Mouse (Mus musculus): Measurements from ENCODE around the gene Grcc10. TPM values are rescaled to one million over a fixed set of nuclear protein-coding genes. Genes with fewer than 3 reads are reported as not detected.
A peak's percentile ranks its signal among the peaks of the same experiment; 100 is the strongest.

Grcc10 gene
- polyA plus RNA-seq (2012; rRNA removed) = 340 and 352 TPM in 2 replicates

GRCm38 (mm10) chr6:124740888-124741761 lies at the start of gene Grcc10:
Gene Grcc10, minus strand, starts transcription at chr6:124741374.
- peak within 1 kb of the TSS; percentile 67 for H3K4me3 ChIP-seq (ENCODE audit: insufficient read depth, low read length)
- peak; percentile 97 for TF ChIP-seq POLR2A (IDR thresholded peaks at IDR 0.05; ENCODE audit: extremely low read depth, insufficient read depth, low read length)
- TF ChIP-seq CTCF (IDR thresholded peaks at IDR 0.05; ENCODE audit: extremely low read depth, insufficient read depth, low read length) = no peak
- H3K4me1 ChIP-seq (ENCODE audit: control insufficient read depth, insufficient read depth, low read length) = peaks cover 2% of the 10 kb centered on the region
- peak within 1 kb of the TSS; percentile 92 for H3K27ac ChIP-seq (ENCODE audit: insufficient read depth, low read length)

GRCm38 (mm10) chr6:124790121-124790520 lies 48.9 kb upstream of the Grcc10 start:
- Histone ChIP-seq H3K4me1 (ENCODE audit: control insufficient read depth, insufficient read depth, low read length) (no peaks in the 10 kb centered on the region), H3K27ac (ENCODE audit: insufficient read depth, low read length) (no peak overlapping the region), H3K4me3 (ENCODE audit: insufficient read depth, low read length) (no peak overlapping the region)
- TF ChIP-seq POLR2A (IDR thresholded peaks at IDR 0.05; ENCODE audit: extremely low read depth, insufficient read depth, low read length) = no peak
- no peak for TF ChIP-seq CTCF (IDR thresholded peaks at IDR 0.05; ENCODE audit: extremely low read depth, insufficient read depth, low read length)

DNA sequence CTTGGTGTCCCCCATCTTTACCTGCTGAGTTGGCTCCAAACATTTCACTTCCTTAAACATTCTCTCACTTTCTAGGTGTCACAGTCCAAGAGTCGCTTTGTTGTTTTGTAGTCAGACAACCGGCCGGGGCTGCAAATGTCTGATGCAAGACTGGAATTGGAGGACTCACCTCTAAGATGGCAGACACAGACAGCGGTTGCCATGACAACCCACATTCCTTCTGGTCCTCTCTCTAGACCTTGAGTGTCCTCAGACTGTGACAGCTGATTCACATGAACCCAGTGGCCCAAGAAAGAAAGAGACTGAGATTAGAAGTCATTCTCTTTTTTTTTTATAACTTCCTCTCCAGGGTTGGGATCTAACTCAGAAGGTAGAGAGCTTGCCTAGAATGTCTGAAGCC lies 48.3 kb upstream of the Grcc10 start:
- Histone ChIP-seq H3K4me3 (ENCODE audit: insufficient read depth, low read length) (no peak overlapping the region), H3K27ac (ENCODE audit: insufficient read depth, low read length) (no peak overlapping the region), H3K4me1 (ENCODE audit: control insufficient read depth, insufficient read depth, low read length) (no peaks in the 10 kb centered on the region)
- TF ChIP-seq POLR2A (IDR thresholded peaks at IDR 0.05; ENCODE audit: extremely low read depth, insufficient read depth, low read length) = no peak
- TF ChIP-seq CTCF (IDR thresholded peaks at IDR 0.05; ENCODE audit: extremely low read depth, insufficient read depth, low read length) = no peak

DNA sequence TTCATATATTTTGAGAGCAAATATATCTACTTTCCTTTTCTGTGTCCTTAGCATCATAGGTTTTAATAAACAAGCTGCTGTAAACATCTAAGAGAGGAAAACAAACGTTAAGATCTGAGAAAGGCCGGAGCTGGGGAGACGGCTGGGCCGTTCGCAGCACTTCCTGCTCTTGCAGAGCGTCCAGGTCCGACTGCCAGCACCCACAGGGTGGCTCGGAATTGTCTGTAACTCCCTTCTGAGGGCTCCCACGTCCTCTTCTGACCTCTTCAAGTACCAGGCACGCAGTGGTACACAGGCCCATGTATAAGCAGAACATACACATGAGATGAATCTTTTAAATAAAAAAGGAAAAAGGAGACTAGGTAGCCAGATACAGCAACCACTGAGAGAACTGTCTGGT lies 46.5 kb upstream of the Grcc10 start:
- TF ChIP-seq POLR2A (IDR thresholded peaks at IDR 0.05; ENCODE audit: extremely low read depth, insufficient read depth, low read length) (no peak), CTCF (IDR thresholded peaks at IDR 0.05; ENCODE audit: extremely low read depth, insufficient read depth, low read length) (no peak)

GRCm38 (mm10) chr6:124786756-124787420 lies 45.7 kb upstream of the Grcc10 start:
- TF ChIP-seq CTCF (IDR thresholded peaks at IDR 0.05; ENCODE audit: extremely low read depth, insufficient read depth, low read length) = no peak
- no peak for TF ChIP-seq POLR2A (IDR thresholded peaks at IDR 0.05; ENCODE audit: extremely low read depth, insufficient read depth, low read length)
- no peaks in the 10 kb centered on the region for H3K4me1 ChIP-seq (ENCODE audit: control insufficient read depth, insufficient read depth, low read length)
- H3K27ac ChIP-seq (ENCODE audit: insufficient read depth, low read length) = no peak overlapping the region
- H3K4me3 ChIP-seq (ENCODE audit: insufficient read depth, low read length) = no peak overlapping the region

More for the DNA sequence above, 46.5 kb upstream of the Grcc10 start:
- Histone ChIP-seq H3K4me1 (ENCODE audit: control insufficient read depth, insufficient read depth, low read length) (no peaks in the 10 kb centered on the region), H3K4me3 (ENCODE audit: insufficient read depth, low read length) (no peak overlapping the region), H3K27ac (ENCODE audit: insufficient read depth, low read length) (no peak overlapping the region)

- H3K27ac ChIP-seq (ENCODE audit: insufficient read depth, low read length) = no peak overlapping the region
- peaks cover 7% of the 10 kb centered on the region for H3K4me1 ChIP-seq (ENCODE audit: control insufficient read depth, insufficient read depth, low read length)
- no peak overlapping the region for H3K4me3 ChIP-seq (ENCODE audit: insufficient read depth, low read length)
- TF ChIP-seq POLR2A (IDR thresholded peaks at IDR 0.05; ENCODE audit: extremely low read depth, insufficient read depth, low read length) (no peak), CTCF (IDR thresholded peaks at IDR 0.05; ENCODE audit: extremely low read depth, insufficient read depth, low read length) (no peak)
Observed at GRCm38 (mm10) chr6:124782436-124782835, 41.3 kb upstream of the Grcc10 start.

DNA sequence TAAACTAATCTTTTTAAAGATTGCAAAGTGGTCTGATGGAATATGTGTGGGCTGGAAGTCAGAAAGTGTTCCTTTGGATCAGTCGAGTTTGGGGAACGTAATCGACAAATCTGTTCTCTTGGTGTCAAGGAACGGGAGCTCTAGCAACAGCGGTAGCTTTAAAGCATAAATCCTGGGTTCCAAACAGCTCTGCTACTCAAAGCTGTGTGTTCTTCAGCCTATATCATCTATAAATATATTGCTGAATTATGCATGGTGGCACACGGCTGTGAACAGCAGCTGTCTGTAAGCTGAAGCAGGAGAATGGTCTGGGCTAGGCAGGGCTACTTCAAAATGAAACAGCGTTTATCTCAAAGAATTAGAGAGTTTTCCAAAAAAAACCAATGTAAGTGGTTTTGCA lies 39.7 kb upstream of the Grcc10 start:
- TF ChIP-seq POLR2A (IDR thresholded peaks at IDR 0.05; ENCODE audit: extremely low read depth, insufficient read depth, low read length) (no peak), CTCF (IDR thresholded peaks at IDR 0.05; ENCODE audit: extremely low read depth, insufficient read depth, low read length) (no peak)
- Histone ChIP-seq H3K4me1 (ENCODE audit: control insufficient read depth, insufficient read depth, low read length) (peaks cover 7% of the 10 kb centered on the region), H3K27ac (ENCODE audit: insufficient read depth, low read length) (no peak overlapping the region), H3K4me3 (ENCODE audit: insufficient read depth, low read length) (no peak overlapping the region)

DNA sequence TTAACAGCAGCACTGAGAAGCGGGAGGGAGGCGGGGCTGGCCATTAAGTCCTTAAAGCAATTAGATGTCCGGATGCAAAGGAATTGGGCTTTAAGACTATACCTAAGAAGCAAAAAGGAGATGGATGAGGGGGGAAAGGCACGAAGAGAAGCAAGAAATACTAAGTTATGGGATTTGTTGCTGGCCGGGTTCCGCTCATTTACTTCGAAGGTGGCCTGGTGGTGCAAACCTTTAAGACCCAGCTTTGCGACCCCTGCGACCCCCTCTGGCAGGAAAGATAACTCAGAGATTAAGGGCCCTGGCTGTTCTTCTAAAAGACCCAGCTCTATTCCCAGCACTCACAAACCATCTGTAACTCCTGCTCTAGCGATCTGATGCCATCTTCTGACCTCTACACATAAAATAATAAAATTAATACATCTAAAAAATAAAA lies 38.8 kb upstream of the Grcc10 start:
- Histone ChIP-seq H3K4me3 (ENCODE audit: insufficient read depth, low read length) (0 out of 2 replicates have a peak overlapping the region, but pooled peaks have one; percentile 5), H3K27ac (ENCODE audit: insufficient read depth, low read length) (no peak overlapping the region), H3K4me1 (ENCODE audit: control insufficient read depth, insufficient read depth, low read length) (peaks cover 7% of the 10 kb centered on the region)
- TF ChIP-seq POLR2A (IDR thresholded peaks at IDR 0.05; ENCODE audit: extremely low read depth, insufficient read depth, low read length) = no peak
- TF ChIP-seq CTCF (IDR thresholded peaks at IDR 0.05; ENCODE audit: extremely low read depth, insufficient read depth, low read length) = no peak

GRCm38 (mm10) chr6:124779222-124779983 lies 38.2 kb upstream of the Grcc10 start, which contains the start of gene Lrrc23:
Gene Lrrc23, minus strand, starts transcription at chr6:124779727.
- Histone ChIP-seq H3K4me3 (ENCODE audit: insufficient read depth, low read length) (0 out of 2 replicates have a peak within 1 kb of the TSS, but pooled peaks have one; percentile 5), H3K4me1 (ENCODE audit: control insufficient read depth, insufficient read depth, low read length) (peaks cover 7% of the 10 kb centered on the region), H3K27ac (ENCODE audit: insufficient read depth, low read length) (no peak within 1 kb of the TSS)
- TF ChIP-seq CTCF (IDR thresholded peaks at IDR 0.05; ENCODE audit: extremely low read depth, insufficient read depth, low read length) (no peak), POLR2A (IDR thresholded peaks at IDR 0.05; ENCODE audit: extremely low read depth, insufficient read depth, low read length) (no peak)
